Mouse (Mus musculus) Muller cell, postnatal 12 days (primary cell): Measurements from ENCODE around the gene Ankrd11.

Experiments used
- DNase-seq: peaks from one replicate; pipeline ENCODE4 v3.0.0-alpha.2; 2015; ENCODE audit errors: inconsistent ontology term

Gene Ankrd11

GRCm38 (mm10) chr8:122926782-122927181 is 115.3 kb downstream of the Ankrd11 start:
- DNase-seq = no peak

DNA sequence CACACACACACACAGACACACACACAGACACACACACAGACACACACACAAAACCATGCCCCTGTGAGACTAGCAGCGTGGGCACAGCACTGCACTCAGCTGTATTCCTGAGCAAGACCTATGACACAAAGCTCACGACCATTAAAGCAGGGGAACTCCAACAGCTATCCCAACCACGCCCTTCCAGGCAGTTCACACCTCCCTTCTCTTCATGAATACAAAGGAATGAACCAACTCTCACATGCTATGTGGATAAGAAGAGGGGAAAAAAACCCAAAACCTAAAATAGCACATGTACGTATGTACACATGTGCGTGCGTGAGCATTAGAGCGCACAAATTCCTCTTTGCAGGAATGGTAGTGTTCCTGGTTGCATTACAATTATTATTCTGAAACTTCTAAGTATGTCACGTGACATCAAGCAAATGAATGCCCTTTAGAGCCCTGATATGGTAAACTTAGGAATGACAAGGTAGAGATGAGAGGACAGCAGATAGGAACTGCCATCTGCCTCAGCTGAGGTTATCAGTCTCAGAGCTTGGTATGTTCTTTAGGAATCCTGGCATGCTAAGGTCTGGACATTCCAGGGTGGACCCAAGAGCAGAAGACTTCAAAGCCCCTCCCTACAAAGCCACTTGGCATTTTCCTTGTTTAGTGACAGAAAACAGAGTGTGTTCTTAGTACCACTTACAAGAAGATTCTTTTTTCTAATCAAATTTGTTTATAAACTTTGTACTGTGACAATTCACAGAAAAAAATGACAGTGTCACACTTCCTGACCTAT is 115.9 kb downstream of the Ankrd11 start:
- no peak for DNase-seq

DNA sequence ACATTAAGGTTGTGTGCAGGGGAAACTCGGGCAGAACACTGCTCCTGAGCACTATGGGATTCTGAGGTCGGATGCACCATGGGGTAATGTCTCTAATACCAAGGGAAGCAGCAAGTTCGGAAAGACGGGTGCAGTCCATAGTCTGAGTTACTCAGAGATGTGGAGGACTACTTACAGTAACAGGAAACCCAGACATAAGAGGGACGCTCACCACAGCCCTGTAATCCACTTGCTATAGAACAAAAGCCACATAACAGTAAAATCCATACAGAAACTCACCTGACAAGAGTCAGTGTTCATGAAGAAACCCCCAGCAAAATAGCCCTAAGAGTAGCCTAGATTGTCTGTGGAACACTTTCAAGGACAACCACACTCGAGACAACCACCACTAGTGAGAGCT is 118.0 kb downstream of the Ankrd11 start:
- no peak for DNase-seq

DNA sequence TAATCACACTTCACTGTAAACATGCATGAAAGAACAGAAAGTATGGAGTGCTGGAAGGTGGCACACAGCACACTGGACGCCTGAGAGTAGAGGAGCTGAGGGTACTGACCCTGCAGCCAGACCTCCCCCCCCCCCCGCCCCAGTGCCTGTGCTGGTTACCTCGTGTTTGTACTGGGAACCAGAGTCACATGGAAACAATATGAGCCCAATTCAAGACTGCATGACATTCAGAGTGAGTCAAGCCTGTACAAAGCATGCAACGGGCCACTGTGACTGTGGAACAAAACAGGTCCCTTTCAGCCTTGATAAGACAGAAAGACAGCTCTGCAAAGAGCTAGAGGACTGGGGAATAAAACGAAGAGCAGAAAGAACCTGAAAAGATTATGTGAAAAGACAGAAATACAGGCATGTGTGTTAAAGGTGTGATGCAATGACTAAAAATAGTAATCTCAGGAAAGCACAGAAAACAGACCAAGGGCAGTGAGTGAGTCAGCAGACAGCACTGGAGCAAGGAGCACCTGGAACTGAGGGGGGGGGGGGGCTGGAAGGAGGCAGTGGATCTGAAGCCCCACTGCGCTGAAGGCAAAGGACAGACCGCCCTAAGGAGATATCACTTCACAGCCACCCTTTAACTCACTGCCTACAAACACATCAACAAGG is 118.5 kb downstream of the Ankrd11 start:
- DNase-seq = peak; percentile 38

- no peak for DNase-seq
These were observed 119.1 kb downstream of the Ankrd11 start for GRCm38 (mm10) chr8:122922945-122923344.

GRCm38 (mm10) chr8:122920890-122921289 is 121.2 kb downstream of the Ankrd11 start:
- no peak for DNase-seq

DNA sequence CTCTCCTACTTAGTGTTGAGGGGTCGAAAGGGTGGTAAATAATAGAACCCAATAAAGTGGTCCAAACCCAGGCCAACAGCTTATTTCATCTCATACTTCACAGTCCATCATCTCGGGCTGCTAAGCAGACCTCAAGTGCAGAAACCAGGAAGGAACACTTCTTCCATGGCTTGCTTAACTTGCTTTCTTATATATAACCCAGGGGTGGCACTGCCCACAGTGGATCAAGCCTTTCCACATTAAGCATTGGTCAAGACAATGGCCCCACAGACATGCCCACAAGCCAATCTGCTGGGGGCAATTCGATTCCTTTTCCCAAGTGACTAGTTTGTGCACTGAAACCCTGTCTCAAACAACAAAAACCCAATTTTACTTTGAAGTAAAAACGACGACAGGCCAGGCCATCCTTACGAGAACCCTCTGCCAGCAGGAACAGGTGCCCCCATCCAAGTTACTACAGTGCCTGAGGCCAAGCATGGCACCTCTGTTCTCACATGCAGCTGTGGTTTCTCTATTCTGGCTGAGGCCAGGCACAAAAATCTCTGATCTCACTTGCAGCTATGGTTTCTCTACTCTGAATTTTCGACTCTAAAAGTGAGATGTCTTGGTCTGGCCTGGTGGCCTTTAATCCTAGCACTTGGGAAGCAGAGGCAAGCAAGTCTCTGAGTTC is 123.5 kb downstream of the Ankrd11 start:
- no peak for DNase-seq

GRCm38 (mm10) chr8:122917531-122918392 is 124.3 kb downstream of the Ankrd11 start:
- DNase-seq = no peak

DNA sequence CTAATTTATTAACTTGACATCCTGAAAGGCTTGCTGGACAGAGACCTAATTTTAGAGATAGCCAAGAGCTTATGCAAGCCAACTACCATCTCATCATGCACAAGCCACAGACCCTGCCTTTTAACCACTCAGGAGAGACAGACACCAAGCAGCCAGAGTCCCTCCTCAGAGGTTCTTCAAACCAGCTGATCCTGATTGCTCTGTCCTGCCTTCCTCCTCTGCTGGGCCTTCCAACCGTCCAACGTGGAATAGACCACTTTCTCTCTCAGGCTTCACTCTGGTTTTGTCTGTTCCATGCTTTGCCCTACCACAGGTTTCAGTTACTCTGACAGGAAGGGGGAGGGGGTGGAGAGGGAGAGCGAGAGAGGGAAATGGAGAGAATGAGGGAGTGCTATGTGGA is 125.3 kb downstream of the Ankrd11 start:
- no peak for DNase-seq

- DNase-seq = no peak
These were observed 129.2 kb downstream of the Ankrd11 start for GRCm38 (mm10) chr8:122912871-122913270.

- no peak for DNase-seq
These were observed 129.9 kb downstream of the Ankrd11 start for GRCm38 (mm10) chr8:122912150-122912549.

- DNase-seq = peak; percentile 99
These were observed 135.5 kb downstream of the Ankrd11 start for GRCm38 (mm10) chr8:122906463-122907021.

- DNase-seq = peak; percentile 90
These were observed 136.7 kb downstream of the Ankrd11 start for GRCm38 (mm10) chr8:122905346-122905745.

- no peak for DNase-seq
These were observed 137.6 kb downstream of the Ankrd11 start for GRCm38 (mm10) chr8:122904496-122904895.

- DNase-seq = no peak
These were observed 139.1 kb downstream of the Ankrd11 start for GRCm38 (mm10) chr8:122903002-122903401.

DNA sequence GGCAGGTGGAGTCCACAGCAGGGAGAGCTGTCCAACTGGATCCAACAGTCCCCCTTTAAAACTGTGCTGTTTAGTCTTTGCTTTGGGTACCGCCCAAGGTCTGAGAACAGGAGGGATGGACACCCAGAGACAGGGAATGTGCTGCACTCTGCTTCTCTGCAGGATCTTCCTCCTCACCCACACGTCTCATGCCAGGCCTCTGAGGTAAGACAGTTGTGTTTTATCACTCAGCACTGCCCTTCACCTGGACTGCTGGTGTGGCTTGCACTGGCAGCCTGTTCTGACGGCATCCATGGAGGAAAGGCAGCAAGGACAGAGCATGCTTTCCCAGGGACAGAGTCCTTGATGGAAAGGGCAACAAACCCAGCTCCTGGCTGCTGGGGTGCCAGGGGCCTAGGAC is 139.5 kb downstream of the Ankrd11 start:
- no peak for DNase-seq

DNA sequence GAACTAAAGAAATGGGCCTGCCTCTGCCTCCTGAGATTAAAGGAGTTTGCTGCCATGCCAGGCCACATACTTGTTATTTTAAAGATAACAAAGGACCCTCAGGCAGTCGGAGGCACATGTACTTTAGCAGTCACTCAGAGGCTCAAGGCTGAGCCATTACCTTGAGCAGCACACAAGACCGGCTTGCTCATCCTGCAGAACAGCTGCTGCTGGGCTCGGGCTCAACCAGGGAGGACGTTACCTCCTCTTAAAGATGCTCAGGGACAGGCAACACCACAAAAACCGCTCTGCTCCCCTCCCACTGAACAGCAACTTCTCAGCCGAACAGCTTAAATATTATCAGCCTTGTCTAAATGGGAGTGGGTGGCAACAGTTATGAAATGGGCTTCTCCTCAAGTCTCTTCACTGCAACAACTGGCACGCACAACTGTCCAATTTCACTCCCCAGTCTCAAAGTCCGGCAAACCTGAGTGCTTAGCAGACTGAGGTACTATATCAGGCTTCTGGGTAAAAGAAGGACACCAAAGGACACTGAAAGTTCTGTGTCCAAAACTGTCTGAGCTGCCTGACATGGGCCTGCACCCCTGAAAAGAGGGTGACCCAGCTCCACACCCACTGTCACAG is 140.1 kb downstream of the Ankrd11 start:
- no peak for DNase-seq

DNA sequence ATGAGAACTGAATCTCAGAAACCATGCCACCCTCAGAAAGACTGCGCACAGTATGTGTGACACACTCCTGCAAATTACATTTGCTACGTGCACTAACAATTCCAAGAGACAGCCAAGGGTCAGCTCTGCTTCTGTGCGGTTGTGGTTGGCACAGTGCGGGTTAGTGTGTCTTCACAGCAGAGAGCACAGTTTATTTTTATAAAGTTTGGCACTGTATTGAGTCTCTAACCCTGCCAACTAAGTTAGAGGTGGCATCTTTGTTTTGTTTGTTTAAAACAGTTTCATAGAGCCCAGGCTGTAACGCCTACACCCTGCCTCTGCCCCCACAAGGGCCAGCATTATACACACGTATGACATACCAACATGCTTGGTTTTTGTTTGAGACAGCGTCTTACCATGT is 140.6 kb downstream of the Ankrd11 start:
- no peak for DNase-seq

DNA sequence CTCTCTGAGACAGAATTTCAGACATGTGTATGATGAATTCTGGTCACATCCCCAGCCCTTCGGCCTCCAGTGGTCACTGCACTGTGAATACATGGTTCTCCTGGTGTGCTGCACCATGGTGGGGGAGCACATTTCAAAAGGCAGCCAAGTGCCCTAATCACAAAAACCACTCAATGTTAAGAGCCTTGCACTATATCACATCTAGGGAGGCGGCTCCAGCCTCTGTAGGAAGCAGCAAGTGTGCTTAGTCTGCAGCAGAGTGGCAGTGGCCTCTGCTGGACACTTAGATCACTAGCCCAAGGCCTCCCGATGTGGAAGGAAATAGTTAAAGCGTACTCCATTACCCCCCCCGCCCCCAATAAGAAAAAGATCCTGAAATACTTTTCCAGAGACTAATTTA is 143.0 kb downstream of the Ankrd11 start:
- DNase-seq = no peak

DNA sequence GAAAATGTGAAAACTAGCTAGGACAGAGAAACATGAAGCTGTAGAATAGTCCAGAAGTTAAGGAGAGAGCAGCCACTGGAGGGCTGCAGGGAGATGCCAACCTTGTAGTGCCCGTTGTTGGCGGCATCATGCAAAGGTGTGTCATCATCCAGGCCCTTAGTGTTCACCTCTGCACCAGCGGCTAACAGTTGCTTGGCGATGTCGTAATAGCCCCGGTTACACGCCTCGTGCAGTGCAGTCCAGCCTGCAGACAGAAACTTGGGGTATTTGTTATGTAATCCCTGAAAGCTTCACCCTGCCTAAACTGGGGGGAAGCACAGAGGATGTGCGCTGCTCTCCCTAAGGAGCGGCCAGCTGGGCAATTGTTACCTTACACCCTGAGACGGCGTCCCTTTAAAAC is 143.6 kb downstream of the Ankrd11 start:
- no peak for DNase-seq

DNA sequence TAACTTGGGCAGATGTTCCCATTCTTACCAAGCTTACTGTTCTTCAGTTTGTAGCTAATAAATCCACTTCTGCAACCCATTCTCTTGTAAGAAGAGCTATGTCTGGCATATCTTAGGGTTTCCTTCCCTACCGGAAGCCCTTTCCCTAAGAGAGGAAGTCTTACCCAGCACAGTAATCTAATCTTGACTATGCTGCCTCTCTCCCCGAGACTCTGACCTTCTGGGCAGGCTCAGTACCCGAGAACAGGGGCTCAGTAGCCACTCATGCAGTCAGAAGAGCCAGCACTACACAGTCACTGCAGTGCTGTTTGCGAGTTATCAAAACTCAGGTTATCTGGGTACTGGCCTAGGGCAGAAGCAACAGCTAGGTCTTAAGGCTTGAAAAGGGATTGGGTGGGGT is 144.1 kb downstream of the Ankrd11 start:
- DNase-seq = no peak
